Mouse (Mus musculus) urinary bladder, postnatal 25 days (tissue): Measurements from ENCODE around the gene Hadh.

Experiments used
- DNase-seq: peaks from one replicate; pipeline ENCODE4 v3.0.0; 2022; ENCODE audit warnings: low spot score

Hadh gene

GRCm38 (mm10) chr3:131271559-131272373 lies at the start of gene Hadh:
Gene Hadh (minus strand): TSS chr3:131272101.
- DNase-seq, result peak; percentile 77

DNA sequence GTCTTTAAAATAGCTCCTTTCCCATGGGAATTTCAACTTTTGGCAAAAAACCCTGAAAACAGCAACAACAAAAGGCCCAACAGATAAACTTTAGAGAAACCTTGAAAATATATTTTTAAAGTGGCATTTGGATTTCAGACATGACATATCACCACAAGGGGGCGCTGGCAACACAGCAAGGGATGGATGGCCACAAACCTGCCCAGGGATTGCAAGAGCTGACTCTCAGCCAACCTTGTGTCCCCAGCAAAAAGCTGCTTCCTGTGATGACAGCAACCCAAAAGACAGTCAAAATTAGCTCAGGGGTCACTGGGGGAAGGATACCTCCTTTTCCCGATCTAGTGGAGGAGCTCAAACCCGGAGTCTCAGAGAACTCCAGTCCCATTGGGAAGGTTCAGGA lies 48.3 kb upstream of the Hadh start:
- peak; percentile 76 for DNase-seq

GRCm38 (mm10) chr3:131318211-131318610 lies 46.3 kb upstream of the Hadh start:
- DNase-seq, result no peak

GRCm38 (mm10) chr3:131317126-131317525 lies 45.2 kb upstream of the Hadh start:
- DNase-seq, result no peak

DNA sequence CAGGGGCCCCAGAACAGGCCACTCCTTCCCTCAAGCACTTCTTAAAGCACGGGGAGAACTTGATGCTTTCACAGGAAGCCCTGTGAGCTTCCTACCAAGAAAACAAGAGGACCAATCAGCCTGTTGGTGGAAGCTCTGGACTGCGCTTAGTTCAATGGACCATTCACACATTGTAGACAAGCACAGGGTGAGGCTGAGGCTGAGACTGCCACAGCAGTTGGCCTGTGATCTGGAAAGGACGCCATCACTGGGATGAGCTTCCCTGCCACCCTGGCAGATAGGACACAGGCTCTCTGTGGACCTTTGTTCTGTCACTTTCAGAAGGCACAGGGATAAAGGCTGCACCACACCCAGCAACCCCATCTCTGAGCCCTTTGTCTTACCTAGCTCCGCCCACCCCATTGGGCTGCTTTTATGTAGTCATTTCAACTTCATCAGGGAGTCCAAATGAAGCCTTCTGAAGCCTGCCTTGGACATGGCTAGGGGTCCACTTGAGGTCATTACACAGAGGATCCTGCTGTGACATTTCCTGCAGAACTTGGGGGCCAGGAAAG lies 44.1 kb upstream of the Hadh start:
- DNase-seq, result no peak

- no peak for DNase-seq
Observed at GRCm38 (mm10) chr3:131312340-131312739, 40.4 kb upstream of the Hadh start.

GRCm38 (mm10) chr3:131310572-131310971 lies 38.7 kb upstream of the Hadh start:
- no peak for DNase-seq

- no peak for DNase-seq
Observed at GRCm38 (mm10) chr3:131307811-131308210, 35.9 kb upstream of the Hadh start.

DNA sequence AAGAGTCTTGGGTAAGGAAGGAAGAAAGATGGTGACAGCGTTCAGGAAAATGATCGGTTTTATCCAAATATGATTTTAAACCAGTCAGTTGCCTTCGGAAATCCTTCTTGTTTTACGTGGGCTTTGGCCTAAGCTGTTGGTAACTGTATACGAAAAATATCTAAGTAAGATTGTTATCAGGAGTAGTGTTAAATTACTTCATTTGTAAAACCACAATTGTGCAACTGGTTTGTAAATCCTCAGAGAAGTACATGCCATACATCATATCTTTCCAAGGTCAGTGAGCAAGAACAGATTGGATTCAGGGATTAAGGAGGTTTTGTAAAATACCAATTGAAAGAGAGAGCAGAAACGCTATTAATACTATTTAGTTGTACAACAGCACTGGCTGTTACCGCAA lies 34.4 kb upstream of the Hadh start:
- DNase-seq, result no peak

DNA sequence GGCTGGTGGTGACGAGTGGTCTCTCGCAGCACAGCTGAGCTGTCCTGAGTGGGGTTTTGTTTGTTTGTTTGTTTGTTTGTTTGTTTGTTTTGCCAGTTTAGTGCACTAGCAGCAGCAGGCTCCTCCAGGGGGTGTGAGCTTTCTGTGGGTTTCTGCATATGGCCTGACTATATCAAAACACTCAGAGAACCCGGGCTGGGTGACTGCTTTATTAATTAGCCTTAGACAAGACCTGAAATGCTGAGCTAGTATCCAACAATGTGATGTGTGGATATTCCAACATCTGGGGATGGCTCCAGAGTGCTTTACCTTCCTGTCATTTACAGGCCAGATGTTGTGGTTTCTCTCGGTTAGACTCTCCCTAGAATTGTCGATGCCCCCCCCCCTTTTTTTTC lies 31.4 kb upstream of the Hadh start:
- no peak for DNase-seq

DNA sequence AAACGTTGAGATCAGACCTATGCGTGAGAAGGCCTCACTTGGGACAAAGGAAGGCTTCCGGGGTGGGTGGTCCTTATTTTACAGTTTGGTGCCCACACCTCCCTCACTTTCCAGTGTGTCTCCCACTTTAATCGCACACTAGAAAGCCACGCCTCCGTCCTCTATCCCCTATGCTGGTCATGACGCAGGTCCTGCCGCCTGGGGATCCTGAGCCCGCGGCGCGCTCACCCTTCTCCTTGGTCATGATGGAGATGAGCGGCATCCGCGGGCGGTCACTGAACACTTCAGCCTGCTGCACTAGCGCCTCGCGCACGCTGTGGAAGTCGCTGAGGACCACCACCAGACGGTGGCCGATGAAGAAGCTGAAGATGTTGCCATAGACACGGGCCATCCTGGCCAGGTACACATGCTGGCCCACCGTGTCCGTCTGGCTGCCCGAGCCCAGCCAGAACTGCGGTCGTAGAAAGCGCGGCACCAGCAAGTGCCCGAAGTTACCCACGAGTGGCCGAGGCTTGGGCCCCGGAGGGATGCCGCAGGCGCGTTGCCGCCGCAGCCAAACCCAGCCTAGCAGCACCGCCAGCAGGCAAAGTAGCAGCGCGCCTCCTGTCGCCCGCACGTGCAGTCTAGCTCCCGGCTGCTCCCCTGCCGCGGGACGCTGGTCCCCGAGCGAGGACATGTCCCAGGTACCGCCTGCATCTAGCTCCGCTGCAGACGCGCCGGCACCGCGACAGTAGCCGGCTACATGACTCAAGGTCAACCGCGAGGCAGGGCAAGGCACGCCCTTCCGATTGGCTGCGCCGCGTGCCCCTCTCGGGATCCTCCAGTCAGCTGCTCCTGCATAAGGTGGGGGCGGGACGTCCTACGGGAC lies 30.8 kb upstream of the Hadh start, which contains the start of gene Cyp2u1:
Gene Cyp2u1 (minus strand): TSS at position 776 of the 868 bp plus-strand sequence.
- DNase-seq, result peak; percentile 70

- no peak for DNase-seq
Observed at GRCm38 (mm10) chr3:131299908-131300307, 28.0 kb upstream of the Hadh start.

- no peak for DNase-seq
Observed at GRCm38 (mm10) chr3:131299078-131299477, 27.2 kb upstream of the Hadh start.

DNA sequence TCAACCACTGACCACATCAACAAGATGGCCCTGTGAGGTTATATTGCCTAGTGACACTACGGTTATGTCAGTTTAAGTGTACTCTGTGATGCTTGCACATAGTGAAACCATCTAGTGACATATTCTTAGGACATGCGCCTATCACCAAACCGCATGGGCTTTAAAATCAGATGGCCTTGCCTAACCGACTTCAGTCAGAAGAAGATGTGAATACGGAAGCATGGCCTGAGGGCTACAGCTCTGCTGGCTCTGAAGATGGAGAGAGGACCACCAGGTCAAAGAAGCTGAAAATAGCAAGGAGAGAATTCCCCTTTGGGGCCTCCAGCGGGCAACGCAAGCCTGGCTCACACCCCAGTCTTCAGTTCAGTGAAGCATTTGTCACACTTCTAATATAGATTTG lies 25.0 kb upstream of the Hadh start:
- DNase-seq, result no peak

DNA sequence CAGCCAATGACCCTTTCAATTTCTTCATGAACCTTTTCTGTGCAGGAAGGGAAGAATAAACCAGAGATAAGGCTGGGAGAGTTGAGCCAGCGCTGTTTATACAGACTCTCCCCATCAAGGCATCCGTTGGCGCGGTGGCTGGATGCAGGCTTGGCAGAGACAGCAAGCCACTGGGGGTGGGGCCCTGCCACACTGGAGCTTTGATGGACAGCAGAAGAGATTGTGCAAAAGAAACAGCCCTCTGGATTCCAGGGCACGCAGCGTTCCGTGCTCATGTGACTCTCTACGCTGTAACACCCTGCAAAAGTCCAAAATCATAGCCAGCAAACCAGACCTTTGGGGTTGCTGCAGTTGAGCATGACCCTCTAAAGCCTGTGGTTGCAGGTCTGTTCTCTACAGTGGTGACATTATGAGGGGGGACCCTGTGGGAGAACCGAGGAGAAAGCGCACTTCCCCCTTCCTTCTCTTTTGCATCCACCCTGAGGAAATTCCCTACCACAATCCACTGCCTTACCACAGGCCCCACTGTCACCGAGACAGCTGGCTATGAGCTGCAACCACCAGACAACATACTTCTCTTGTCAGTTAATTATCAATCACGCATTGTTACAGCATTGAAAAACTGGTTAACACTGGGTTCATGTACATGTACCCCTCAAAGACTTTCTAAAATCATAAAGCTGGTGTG lies 23.8 kb upstream of the Hadh start:
- DNase-seq, result no peak

- DNase-seq, result no peak
Observed at GRCm38 (mm10) chr3:131294503-131294902, 22.6 kb upstream of the Hadh start.

GRCm38 (mm10) chr3:131292959-131293358 lies 21.1 kb upstream of the Hadh start:
- DNase-seq, result no peak

DNA sequence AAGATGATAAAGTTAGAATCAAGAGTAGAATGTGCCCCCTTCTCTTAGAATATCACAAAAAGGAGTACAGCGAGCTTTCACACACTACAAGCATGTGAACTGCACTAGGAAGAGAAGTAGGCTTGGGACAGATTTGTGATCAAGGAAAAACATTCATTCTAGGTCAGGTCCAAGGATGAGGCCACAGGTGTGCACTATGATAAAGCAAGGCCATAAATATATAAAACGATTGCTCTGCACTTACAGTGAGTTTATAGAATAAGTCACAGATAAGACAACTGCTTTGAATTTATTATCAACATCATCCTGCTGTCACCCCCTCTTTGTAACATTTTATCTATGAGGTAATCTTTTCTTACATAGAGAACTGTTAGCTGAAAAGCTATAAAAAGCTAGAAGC lies 20.4 kb upstream of the Hadh start:
- DNase-seq, result no peak

DNA sequence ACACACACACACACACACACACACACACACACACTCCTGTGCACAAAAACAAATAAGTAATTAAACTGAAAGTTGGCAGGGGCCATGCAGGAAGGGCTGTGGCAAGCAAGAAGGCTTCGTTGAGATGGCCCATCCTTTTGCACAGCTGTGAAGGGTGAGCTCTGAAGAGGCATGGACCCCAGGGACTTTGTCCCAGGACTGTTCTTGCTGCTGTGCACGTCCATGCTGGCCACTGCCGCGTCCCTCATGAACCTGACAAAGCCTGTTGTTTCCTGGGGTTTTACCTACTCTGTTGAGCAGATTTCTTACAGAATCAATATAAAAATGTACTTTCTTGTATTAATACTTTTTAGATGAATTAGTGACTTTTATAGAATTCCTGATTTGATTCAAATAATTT lies 20.0 kb upstream of the Hadh start:
- DNase-seq, result no peak

- DNase-seq, result no peak
Observed at GRCm38 (mm10) chr3:131274151-131274550, 2.2 kb upstream of the Hadh start.

GRCm38 (mm10) chr3:131272374-131273100 lies 636 bp upstream of the Hadh start:
- DNase-seq, result no peak

DNA sequence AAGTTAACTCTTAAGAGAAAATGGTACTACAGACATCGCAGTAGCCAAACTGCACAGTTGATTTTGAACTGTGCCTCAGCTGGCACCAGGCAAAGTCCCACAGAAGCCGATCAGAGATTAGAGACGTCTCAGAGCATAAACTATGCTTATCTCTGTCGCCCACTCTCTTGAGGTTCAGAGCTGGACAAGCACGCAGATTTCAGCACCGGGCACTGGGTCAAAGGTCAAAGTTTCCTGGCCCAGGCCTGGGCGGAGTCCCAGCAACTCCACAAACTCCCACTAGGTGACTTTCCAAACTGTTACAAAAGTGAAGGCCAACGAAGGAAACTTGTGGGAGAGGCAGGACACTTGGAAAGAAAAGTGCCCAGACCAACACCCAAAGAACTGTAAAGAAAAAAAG lies 744 bp downstream of the Hadh start:
- DNase-seq, result peak; percentile 36
